Mouse (Mus musculus) 416B (cell line): ENCODE measurements at regions not wholly inside any gene's neighbourhood (a gene's known extent, or its start where the extent isn't known, plus 50 kb on each side); places are given as distances from the start of the nearest gene placed in this dataset.

Source experiments
- DNase-seq: peaks from one replicate; pipeline ENCODE4 v3.0.0; 2011; ENCODE audit warnings: low read depth

DNA sequence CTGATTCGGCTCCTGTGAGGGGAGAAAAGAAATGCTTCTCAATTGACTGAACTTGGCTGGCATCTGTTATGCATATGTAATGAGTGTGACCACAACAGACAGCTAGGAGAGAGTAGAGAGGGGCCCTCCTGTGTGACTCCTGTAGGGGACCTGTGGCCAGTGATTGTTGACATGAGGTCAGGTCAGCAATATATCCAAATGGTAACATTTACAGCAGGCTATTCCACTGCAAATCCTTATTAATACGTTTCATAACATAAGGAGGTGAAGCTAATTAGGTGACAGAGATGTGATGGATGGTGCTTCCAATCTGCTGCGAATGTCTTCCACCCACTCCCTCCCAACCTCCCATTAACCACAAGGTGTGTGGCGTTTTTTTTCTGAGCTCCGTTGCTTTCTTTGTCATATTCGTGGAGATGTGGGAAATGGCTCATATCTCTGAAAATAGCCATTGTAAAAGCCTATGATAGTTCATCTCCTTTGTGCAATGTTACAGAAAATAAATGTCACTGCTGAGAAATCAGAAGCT, 309.5 kb downstream of the Irx1 start:
- no peak for DNase-seq

DNA sequence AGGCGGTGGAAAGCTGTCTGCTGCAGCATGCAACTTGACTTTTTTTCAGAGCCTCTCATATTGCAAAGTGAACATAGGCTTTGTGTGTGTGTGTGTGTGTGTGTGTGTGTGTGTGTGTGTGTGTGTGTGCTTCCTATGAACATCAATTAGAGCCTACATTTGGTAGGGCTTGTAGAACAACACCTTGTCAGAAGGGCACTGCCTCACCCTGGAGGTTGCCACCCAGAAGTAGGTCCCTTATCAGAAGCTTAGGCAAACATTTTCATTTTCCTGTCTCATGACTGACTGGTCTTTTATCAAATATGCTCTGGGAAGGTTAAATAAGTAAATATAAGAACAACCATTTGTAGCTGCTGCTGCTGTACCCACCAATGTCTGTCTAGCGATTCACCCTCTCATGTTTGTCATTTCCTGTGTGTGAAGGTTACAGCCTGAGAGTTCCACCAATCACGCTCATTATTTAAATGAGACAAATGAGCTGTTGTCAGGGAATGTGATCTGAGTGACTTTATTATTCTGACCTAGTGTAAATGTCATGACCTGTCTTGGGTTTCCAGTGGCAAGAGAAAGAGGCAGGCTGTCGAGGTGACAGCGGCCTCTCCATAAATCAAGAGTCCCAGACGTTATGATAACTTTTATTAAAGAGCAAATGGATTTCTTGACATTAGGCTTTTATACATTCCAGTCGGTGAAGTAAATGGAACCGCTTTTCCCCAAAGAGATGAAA, 310.1 kb downstream of the Irx1 start:
- no peak for DNase-seq

DNA sequence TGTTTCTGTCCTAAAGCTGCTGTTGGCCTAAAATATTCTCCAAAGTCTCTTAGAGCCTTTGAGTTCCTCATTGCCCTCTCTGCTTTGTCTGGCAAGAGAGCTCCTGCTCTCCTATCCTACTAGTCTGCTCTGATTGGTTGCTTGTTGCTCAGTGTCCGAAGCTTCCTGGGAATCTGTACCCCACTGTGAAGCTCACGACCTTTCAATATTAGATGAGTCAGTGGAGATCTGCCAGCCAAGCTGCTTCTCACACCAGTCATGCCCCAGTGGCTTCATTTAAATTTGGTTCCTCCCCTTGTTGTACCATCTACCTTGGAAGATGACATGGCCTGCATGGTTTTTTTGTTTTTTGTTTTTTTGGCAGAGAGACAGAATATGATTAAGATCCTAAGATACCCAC, 313.6 kb downstream of the Irx1 start:
- no peak for DNase-seq

DNA sequence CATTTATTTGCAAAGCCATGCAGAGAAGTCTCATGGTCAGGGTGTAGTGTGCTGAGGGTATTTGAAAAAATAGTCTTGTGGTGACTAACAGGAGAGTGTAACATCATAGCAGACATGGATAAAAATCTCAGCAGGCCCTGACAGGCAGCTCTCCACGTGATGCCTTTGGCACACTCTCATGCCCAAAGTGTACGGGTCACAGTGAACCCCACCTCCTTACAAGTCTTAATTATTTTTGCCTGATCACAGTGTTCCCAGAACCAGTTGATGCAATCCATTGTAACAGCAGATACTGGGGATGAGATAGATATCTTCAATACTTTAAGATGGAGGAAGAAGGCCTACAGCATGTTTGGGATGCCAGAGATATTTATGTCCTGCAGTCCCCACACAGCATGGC, 314.5 kb downstream of the Irx1 start:
- no peak for DNase-seq

DNA sequence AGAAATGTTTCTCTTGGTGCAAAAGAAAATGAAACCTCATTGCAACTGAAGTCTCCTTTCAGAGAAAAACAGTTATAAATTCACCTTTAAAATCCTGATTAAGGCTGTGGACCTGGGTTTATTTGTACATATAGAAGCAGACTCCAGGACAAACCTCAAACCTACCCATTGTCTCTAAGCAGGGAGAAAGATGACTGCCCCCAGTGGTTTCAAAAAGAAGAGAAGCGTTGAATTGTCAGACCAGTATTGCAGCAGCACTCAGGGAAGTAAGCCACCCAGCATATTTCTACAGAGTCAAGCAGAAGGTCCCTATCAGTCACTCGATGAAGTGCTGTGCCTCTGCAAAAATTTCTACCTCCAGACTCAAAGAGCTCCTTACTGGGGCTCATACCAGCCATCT, 332.1 kb downstream of the Irx1 start:
- DNase-seq, result no peak

GRCm38 (mm10) chr13:71617198-71617597, 346.3 kb downstream of the Irx1 start:
- no peak for DNase-seq

DNA sequence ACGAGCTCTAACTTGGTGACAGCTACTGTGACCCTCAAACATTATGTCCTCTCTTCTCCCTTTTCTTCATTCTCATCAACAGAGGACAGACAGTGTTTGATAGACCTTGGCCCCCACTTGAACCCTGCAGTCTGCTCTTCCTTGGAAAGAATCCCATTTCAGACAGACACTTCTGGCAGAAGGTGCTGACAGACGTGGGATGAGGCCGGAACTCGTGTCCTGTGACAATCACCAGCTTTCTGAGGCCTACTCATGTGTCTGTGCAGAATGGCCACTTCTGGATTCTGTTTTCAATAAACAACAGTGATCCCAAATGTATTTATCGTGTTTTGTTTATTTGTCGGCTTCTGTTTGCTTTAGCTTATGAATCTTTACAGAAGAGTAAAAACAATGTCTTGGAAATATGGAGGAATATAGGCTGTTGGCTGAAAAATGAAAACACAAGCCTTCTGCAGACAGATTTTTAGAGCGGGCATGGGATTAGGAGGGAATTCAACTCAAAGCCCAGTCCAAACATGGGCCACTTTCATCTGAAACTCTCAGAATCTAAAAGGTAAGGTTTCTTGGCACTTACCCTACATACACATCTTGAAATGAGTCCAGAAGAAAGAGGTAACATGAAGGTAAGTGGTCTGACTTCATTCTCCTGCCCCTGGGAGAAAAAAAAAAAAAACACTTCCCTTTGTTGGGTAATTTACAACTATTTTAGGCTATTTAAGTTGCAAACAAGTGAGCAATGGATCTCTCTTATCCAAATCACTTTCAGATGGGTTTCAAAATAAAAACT, 350.9 kb downstream of the Irx1 start:
- no peak for DNase-seq

GRCm38 (mm10) chr13:71582486-71582885, 381.0 kb downstream of the Irx1 start:
- DNase-seq, result no peak

DNA sequence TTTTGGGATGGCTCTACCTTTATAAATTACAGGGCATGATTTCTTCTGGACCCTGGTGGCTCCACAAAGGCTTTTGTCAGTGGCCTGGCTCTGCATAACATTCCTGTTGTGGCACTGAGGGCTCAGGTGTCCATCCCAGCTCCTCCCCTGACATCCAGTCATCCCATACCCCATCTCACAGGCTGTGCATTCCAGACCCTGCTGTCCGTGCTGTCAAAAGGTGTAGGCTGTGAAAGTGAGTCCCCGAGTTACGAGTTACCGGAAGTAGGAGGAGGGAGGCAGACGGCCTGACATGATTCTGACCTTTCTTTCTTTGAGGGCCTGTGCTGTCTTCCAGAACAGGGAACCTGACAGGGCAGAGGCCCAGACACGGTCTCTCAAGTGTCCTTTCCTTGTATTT, 397.6 kb downstream of the Irx1 start:
- no peak for DNase-seq

DNA sequence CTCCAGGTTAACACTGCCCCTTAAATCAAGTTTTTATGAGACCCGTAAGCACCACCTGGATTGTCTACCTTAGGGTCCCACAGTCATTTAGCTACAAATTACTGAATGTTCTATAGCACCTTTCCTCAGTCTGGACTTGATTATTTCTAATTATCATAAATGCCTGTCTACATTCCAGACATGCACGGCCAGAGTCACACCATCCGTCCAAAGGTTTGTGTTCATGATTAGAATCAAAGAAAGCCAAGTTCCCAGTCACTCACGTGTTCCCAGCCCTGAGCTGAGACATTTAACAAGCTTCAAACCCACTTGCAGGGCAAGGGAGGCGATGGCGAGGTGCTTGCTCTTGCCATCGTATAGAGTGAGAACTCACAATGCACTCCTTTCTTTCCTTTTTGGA, 398.1 kb downstream of the Irx1 start:
- DNase-seq, result no peak

GRCm38 (mm10) chr13:71558477-71559215, 404.9 kb downstream of the Irx1 start:
- DNase-seq, result no peak

GRCm38 (mm10) chr13:71555471-71555870, 408.1 kb downstream of the Irx1 start:
- DNase-seq, result no peak

DNA sequence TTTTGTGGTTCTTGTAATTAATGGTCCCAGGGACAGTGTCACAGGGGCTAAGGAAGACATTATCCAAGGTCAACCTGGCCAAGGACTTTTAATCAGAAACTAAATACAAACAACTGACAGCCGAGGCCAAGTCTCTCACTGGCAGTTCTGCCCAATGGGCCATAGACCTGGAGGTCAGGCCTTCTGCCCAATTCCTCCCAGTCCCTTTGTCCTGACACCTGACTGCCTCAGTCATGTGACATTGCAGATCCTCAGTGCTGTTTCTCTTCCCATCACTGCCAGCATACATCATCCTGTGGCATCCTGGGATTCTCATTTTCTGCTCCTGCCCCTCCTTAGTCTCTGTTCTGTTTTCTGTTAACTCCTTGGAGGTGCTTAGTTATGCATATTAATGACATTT, 413.4 kb downstream of the Irx1 start:
- no peak for DNase-seq

DNA sequence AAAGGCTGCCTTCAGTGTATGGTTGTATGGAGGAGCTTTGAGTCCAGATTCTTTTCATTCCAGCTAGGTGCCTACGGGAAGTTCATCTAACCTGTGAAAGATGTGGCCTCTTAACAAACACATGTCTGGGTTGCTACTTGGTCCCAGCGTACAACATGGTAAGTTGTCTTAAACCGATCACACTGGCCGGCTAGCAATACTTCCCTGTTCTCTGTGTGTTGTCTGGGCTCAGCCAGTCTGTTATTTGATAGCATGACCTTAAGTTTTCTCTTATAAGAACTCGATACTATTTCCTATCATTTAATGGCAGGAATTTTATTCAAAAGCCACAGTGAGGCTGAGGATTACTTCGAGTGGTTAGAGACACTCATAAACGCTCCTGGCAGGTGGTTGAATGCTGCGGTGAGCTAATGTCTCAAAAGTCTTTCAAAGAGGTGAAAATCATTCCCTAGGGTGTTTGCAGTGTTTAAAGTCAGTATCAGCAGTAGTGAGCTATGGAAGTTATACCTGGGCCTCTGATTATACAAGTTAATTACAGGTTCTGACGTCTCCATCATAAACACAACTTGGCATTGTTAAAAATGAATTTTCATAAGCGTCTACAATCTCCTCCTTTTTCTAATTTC, 414.2 kb downstream of the Irx1 start:
- no peak for DNase-seq

GRCm38 (mm10) chr13:71538226-71538625, 425.3 kb downstream of the Irx1 start:
- no peak for DNase-seq

DNA sequence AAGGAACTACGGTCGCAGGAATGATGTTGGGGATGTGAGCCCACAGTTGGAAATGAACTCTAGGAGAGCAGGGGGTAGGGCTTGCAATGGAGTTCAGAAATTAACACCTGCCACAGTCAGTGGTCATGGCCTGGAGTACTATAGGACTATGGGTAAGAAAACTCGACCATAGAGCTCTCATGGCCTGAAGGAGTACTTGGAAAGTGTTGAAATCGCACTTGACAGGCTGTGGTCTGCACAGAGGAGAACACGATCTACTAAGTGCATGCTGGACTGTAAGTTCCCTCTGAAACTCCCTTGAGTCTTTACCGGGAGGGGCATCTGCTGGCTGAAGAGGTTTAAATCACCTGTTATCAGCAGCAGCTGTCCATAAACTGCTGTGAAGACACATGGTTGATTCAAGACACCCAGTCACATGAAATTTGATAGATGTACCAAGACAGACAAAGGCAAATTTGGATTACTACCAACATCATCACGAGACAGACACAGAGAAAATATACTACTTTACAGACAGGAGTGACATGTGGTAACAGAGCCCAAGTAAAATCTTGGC, 430.6 kb downstream of the Irx1 start:
- no peak for DNase-seq

DNA sequence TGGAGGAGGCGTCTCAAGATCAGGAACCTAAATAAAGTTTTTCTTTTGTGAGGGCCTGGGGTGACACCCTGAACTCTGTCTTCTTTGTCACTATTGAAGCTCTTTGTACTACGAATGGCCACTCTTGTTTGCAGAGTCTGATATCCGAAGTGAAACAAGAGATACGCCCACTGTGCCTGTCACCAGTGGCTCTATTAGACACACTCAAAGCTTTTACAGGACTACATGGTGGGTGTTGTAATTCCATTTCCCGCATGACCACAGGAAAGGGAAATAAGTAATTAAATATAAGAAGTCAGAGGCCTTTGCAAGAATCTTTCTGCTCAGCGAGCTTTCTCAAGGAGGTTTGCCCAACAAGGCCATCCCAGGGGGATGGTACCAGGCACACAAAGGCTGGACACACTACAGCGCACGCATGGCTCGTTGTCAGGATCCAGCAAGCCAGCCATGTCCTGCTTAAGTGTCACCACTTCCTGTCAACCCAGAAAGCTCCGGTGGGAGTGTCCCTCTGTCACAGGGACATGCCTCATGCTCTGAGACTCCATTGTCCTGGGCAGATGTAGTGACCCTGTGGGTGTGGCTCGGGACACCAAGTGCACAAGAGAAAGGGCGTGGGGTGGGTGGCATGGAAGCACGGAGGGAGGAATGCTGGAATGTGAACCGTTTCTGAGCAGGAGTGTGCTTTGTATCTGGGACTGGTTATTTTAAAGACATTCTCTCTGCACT, 434.0 kb downstream of the Irx1 start:
- no peak for DNase-seq

GRCm38 (mm10) chr13:71517776-71518175, 445.7 kb downstream of the Irx1 start:
- DNase-seq, result no peak

- DNase-seq, result no peak
Measured at GRCm38 (mm10) chr13:71513204-71513603, 450.3 kb downstream of the Irx1 start.

- DNase-seq, result no peak
Measured at GRCm38 (mm10) chr13:71507956-71508401, 455.5 kb downstream of the Irx1 start.

GRCm38 (mm10) chr13:71507421-71507931, 456.0 kb downstream of the Irx1 start:
- DNase-seq, result no peak
